ENCODE assay signal across 9 mouse cellular contexts in the genomic region with DNA sequence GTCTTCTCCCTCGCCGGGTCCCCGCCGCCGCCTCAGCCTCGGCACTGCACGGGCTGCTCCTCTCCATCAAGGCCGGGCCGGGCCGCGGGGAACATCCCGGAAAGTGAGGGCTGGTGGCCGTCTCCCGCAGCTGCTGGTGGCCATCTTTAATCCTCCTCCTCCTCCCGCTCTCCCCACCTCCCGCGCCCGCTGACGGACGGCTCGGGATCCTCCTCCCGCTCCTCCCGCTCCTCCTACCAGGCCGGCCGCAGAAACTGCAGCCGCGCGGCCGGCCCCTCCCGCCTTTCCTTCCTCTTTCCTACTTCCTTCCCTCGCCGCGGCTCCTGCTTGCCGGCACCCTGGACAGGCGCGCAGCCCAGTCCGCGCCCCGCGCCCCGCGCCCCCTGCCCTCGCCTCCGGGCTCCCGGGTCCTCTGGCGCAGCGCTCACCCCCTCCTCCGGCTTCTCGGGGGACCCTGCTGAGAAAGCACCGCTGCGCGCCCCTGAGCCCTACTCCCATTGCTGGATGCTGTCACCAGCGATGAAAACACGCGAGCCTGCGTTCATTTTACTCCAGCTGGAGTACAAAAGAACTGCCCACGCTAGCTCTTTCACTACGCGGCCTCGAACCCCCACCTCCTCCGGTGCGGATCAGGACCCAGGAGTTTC. TPM values are rescaled to one million over a fixed set of nuclear protein-coding genes. Genes with fewer than 3 reads are reported as not detected.
DNase-seq lines count a peak whose midpoint lies in the region; ATAC-seq and TF ChIP-seq lines count a peak whose summit lies in the region.
"Had no signal": no experiment of that assay in that cellular context is flagged by ENCODE, and none has a peak within 500 bp of the region (broad histone marks: within the 10 kb centered on the region; RNA-seq: fewer than 3 reads in every experiment).

A gene (minus strand): TSS at position 155 of the 647 bp plus-strand sequence.

- WGBS in forebrain, embryonic 14.5 days: under 1% methylated on average over 37 of the region's 62 CpGs
- WGBS in heart, postnatal 0 days: under 1% methylated on average over 44 of the region's 62 CpGs
- 1% methylated on average over 53 of the region's 62 CpGs for WGBS in large intestine, adult 2 months
- WGBS in liver, embryonic 15.5 days (ENCODE audit: insufficient replicate concordance): under 1% methylated on average over 60 of the region's 62 CpGs
- under 1% methylated on average over 62 of the region's 62 CpGs for WGBS in neural tube, embryonic 12.5 days
- under 1% methylated on average over 62 of the region's 62 CpGs for WGBS in stomach, embryonic 16.5 days

- DNase-seq in cerebellum, adult 11 months: peak; percentile 88
- peak; percentile 92 for DNase-seq in forebrain, embryonic 14.5 days (ENCODE audit: low spot score)
- DNase-seq in heart, postnatal 0 days (ENCODE audit: low spot score): peak; percentile 94
- DNase-seq in large intestine, adult 2 months (ENCODE audit: low read depth, low spot score): peak; percentile 48

- peak within 1 kb of the TSS; percentile 98 for H3K27ac ChIP-seq in forebrain, embryonic 14.5 days (ENCODE audit: low read depth, low read length)
- H3K27ac ChIP-seq in heart, postnatal 0 days (ENCODE audit: low read depth): peak within 1 kb of the TSS; percentile 91
- peak within 1 kb of the TSS; percentile 79 for H3K27ac ChIP-seq in liver, embryonic 15.5 days (replicated peaks)
- H3K27ac ChIP-seq in neural tube, embryonic 12.5 days: peak within 1 kb of the TSS; percentile 98
- peak within 1 kb of the TSS; percentile 91 for H3K27ac ChIP-seq in stomach, embryonic 16.5 days (ENCODE audit: low read length)

- H3K36me3 ChIP-seq in E14TG2a.4 (ENCODE audit: insufficient read depth, low read length): no peaks in the 10 kb centered on the region
- peaks cover 9% of the 10 kb centered on the region; the same call in 1 of the 2 replicates for H3K36me3 ChIP-seq in forebrain, embryonic 14.5 days (ENCODE audit: control insufficient read depth, insufficient read depth, low read length)
- H3K36me3 ChIP-seq in heart, postnatal 0 days (replicated peaks; ENCODE audit: control insufficient read depth, insufficient read depth, low read length): no peaks in the 10 kb centered on the region
- no peaks in the 10 kb centered on the region for H3K36me3 ChIP-seq in liver, embryonic 15.5 days (replicated peaks)
- no peaks in the 10 kb centered on the region for H3K36me3 ChIP-seq in neural tube, embryonic 12.5 days
- no peaks in the 10 kb centered on the region for H3K36me3 ChIP-seq in stomach, embryonic 16.5 days (ENCODE audit: control insufficient read depth, insufficient read depth, low read length)

- H3K4me2 ChIP-seq in forebrain, embryonic 14.5 days (ENCODE audit: low read length): peak within 1 kb of the TSS; percentile 64
- H3K4me2 ChIP-seq in heart, postnatal 0 days (ENCODE audit: low read depth, low read length): peak within 1 kb of the TSS; percentile 85
- peak within 1 kb of the TSS; percentile 92 for H3K4me2 ChIP-seq in liver, embryonic 15.5 days
- H3K4me2 ChIP-seq in neural tube, embryonic 12.5 days (replicated peaks): peak within 1 kb of the TSS; percentile 70
- peak within 1 kb of the TSS; percentile 77 for H3K4me2 ChIP-seq in stomach, embryonic 16.5 days (ENCODE audit: low read depth, low read length)

- no peak for TF ChIP-seq EP300 in heart, postnatal 0 days (IDR thresholded peaks at IDR 0.05; ENCODE audit: low read depth)

- peak; percentile 93 for ATAC-seq in forebrain, embryonic 14.5 days
- ATAC-seq in heart, postnatal 0 days (ENCODE audit: insufficient read depth, low read depth): peak; percentile 97
- ATAC-seq in liver, embryonic 15.5 days (ENCODE audit: insufficient read depth): peak; percentile 90
- ATAC-seq in neural tube, embryonic 12.5 days (ENCODE audit: low FRiP score, low read depth): peak; percentile 91
- ATAC-seq in stomach, embryonic 16.5 days (ENCODE audit: insufficient read depth, low FRiP score): peak; percentile 94

- no peaks in the 10 kb centered on the region for H3K9me3 ChIP-seq in E14TG2a.4 (ENCODE audit: low read length)
- no peaks in the 10 kb centered on the region for H3K9me3 ChIP-seq in forebrain, embryonic 14.5 days (replicated peaks; ENCODE audit: control insufficient read depth, low read length)
- no peaks in the 10 kb centered on the region for H3K9me3 ChIP-seq in heart, postnatal 0 days (replicated peaks; ENCODE audit: control insufficient read depth, low read length)
- no peaks in the 10 kb centered on the region for H3K9me3 ChIP-seq in liver, embryonic 15.5 days (replicated peaks)
- no peaks in the 10 kb centered on the region for H3K9me3 ChIP-seq in neural tube, embryonic 12.5 days
- H3K9me3 ChIP-seq in stomach, embryonic 16.5 days (replicated peaks; ENCODE audit: control insufficient read depth, low read length): no peaks in the 10 kb centered on the region

- H3K4me1 ChIP-seq in E14TG2a.4 (replicated peaks; ENCODE audit: low read depth, low read length): peaks cover 46% of the 10 kb centered on the region
- H3K4me1 ChIP-seq in forebrain, embryonic 14.5 days (ENCODE audit: control insufficient read depth, insufficient read depth, low read length): peaks cover 18% of the 10 kb centered on the region
- peaks cover 4% of the 10 kb centered on the region; the same call in 1 of the 2 replicates for H3K4me1 ChIP-seq in heart, postnatal 0 days (ENCODE audit: control insufficient read depth, insufficient read depth)
- peaks cover 31% of the 10 kb centered on the region for H3K4me1 ChIP-seq in liver, embryonic 15.5 days (replicated peaks)
- peaks cover 23% of the 10 kb centered on the region for H3K4me1 ChIP-seq in neural tube, embryonic 12.5 days
- peaks cover 15% of the 10 kb centered on the region for H3K4me1 ChIP-seq in stomach, embryonic 16.5 days (ENCODE audit: control insufficient read depth, insufficient read depth, low read length)

- H3K9ac ChIP-seq in forebrain, embryonic 14.5 days (ENCODE audit: low read length): peak within 1 kb of the TSS; percentile 98
- H3K9ac ChIP-seq in heart, postnatal 0 days (replicated peaks; ENCODE audit: low read depth, low read length): peak within 1 kb of the TSS; percentile 95
- H3K9ac ChIP-seq in liver, embryonic 15.5 days: peak within 1 kb of the TSS; percentile 90
- H3K9ac ChIP-seq in neural tube, embryonic 12.5 days: peak within 1 kb of the TSS; percentile 100
- peak within 1 kb of the TSS; percentile 98 for H3K9ac ChIP-seq in stomach, embryonic 16.5 days (ENCODE audit: low read length)

- no peak for TF ChIP-seq CTCF in E14TG2a.4 (conservative IDR thresholded peaks at IDR 0.05; ENCODE audit: low read length)
- TF ChIP-seq CTCF in heart, postnatal 0 days (IDR thresholded peaks at IDR 0.05; ENCODE audit: low read depth): no peak

- H3K4me3 ChIP-seq in E14TG2a.4 (replicated peaks; ENCODE audit: low read length): peak within 1 kb of the TSS; percentile 90
- peak within 1 kb of the TSS; percentile 87 for H3K4me3 ChIP-seq in forebrain, embryonic 14.5 days (ENCODE audit: low read depth, low read length)
- peak within 1 kb of the TSS; percentile 93 for H3K4me3 ChIP-seq in heart, postnatal 0 days (ENCODE audit: low read depth, low read length)
- peak within 1 kb of the TSS; percentile 90 for H3K4me3 ChIP-seq in liver, embryonic 15.5 days (replicated peaks)
- H3K4me3 ChIP-seq in neural tube, embryonic 12.5 days: peak within 1 kb of the TSS; percentile 95
- H3K4me3 ChIP-seq in stomach, embryonic 16.5 days (replicated peaks; ENCODE audit: low read length): peak within 1 kb of the TSS; percentile 88

- H3K27me3 ChIP-seq in E14TG2a.4 (ENCODE audit: insufficient read depth, low read length): no peaks in the 10 kb centered on the region
- H3K27me3 ChIP-seq in forebrain, embryonic 14.5 days (replicated peaks; ENCODE audit: control insufficient read depth, insufficient read depth, low read length): no peaks in the 10 kb centered on the region
- no peaks in the 10 kb centered on the region for H3K27me3 ChIP-seq in heart, postnatal 0 days (ENCODE audit: control insufficient read depth, insufficient read depth, low read length)
- H3K27me3 ChIP-seq in liver, embryonic 15.5 days: no peaks in the 10 kb centered on the region
- no peaks in the 10 kb centered on the region for H3K27me3 ChIP-seq in neural tube, embryonic 12.5 days (replicated peaks)
- H3K27me3 ChIP-seq in stomach, embryonic 16.5 days (ENCODE audit: control insufficient read depth, insufficient read depth, low read length): no peaks in the 10 kb centered on the region
- H3K27me3 ChIP-seq: CH12.LX had no signal

RNA-seq across cellular contexts. Expression of the gene that starts here (rescaled TPM):
- 15.3 and 22.6 TPM in 2 replicates for polyA plus RNA-seq in forebrain, embryonic 14.5 days (2014; fragmentation: Nextera tagmentation; extraction: Ambion mirVana)
- 25.8 and 29.9 TPM in 2 replicates for total RNA-seq in heart, postnatal 0 days (2014; rRNA removed; ENCODE audit: low replicate concordance)
- polyA plus RNA-seq in heart, postnatal 0 days (2015; fragmentation: Nextera tagmentation; extraction: Ambion mirVana): 5.0 and 5.2 TPM in 2 replicates
- polyA plus RNA-seq in large intestine, adult 2 months (2012; rRNA removed): 6.6 and 11.1 TPM in 2 replicates
- polyA plus RNA-seq in liver, embryonic 15.5 days (2015; fragmentation: Nextera tagmentation; extraction: Ambion mirVana): 3.4 and 4.2 TPM in 2 replicates
- 34.1 and 36.5 TPM in 2 replicates for polyA plus RNA-seq in neural tube, embryonic 12.5 days (2016; fragmentation: Nextera tagmentation; extraction: Ambion mirVana)
- 11.4 and 11.8 TPM in 2 replicates for polyA plus RNA-seq in stomach, embryonic 16.5 days (2015; fragmentation: Nextera tagmentation; extraction: Ambion mirVana)
- total RNA-seq: CH12.LX had no signal

Comparison
In these comparisons a context has a peak if more than half of its experiments do, and no peak if none do; other contexts are left out.
1. Peak in every context shown above with its lines: DNase-seq, ATAC-seq, H3K4me3 ChIP-seq and H3K27ac ChIP-seq.